Mouse (Mus musculus) forebrain, postnatal 0 days (tissue): ENCODE measurements around the gene Asz1. TPM values are rescaled to one million over a fixed set of nuclear protein-coding genes. Genes with fewer than 3 reads are reported as not detected.

Experiments
- ATAC-seq: fragments of 200-750 bp; cut with Nextera tagmentation; 2 replicates; pipeline ENCODE4 v1.8.0; 2017; ENCODE audit warnings: mild to moderate bottlenecking, moderate library complexity
- DNase-seq: peaks from one replicate; pipeline ENCODE4 v3.0.0-alpha.2; 2015
- H3K27ac ChIP-seq: fragments of 300-500 bp; sonication (generic); 2 replicates; pipeline ENCODE4 v1.5.1; 2014; ENCODE audit warnings: low read depth, mild to moderate bottlenecking, antibody characterized with exemption, low read length, moderate library complexity, mixed read lengths
- H3K27me3 ChIP-seq: fragments of 300-500 bp; sonication (generic); 2 replicates; pipeline ENCODE4 v1.6.1; 2014; ENCODE audit warnings: mild to moderate bottlenecking, low read length, mixed read lengths; ENCODE audit not compliant: insufficient read depth
- H3K36me3 ChIP-seq: fragments of 300-500 bp; sonication (generic); 2 replicates; pipeline ENCODE4 v1.6.1; 2014; ENCODE audit warnings: mild to moderate bottlenecking, moderate library complexity; ENCODE audit not compliant: insufficient read depth
- H3K4me1 ChIP-seq: fragments of 300-500 bp; sonication (generic); 2 replicates; pipeline ENCODE4 v1.6.1; 2014; ENCODE audit warnings: antibody characterized with exemption; ENCODE audit not compliant: insufficient read depth
- H3K4me2 ChIP-seq: fragments of 300-500 bp; sonication (generic); 2 replicates; pipeline ENCODE4 v1.6.1; 2014; ENCODE audit warnings: low read depth, mild to moderate bottlenecking, moderate library complexity
- H3K4me3 ChIP-seq: fragments of 300-500 bp; sonication (generic); 2 replicates; pipeline ENCODE4 v1.5.1; 2014; ENCODE audit warnings: low read depth, low read length, mixed read lengths
- H3K9ac ChIP-seq: fragments of 300-500 bp; sonication (generic); 2 replicates; pipeline ENCODE4 v1.6.1; 2014; ENCODE audit warnings: mild to moderate bottlenecking
- H3K9me3 ChIP-seq: fragments of 300-500 bp; sonication (generic); 2 replicates; pipeline ENCODE4 v1.6.1; 2016; ENCODE audit warnings: low read length
- CTCF ChIP-seq: sonication (generic); IDR thresholded peaks from 2 replicates; pipeline ENCODE4 v1.5.1; 2016; ENCODE audit warnings: antibody characterized with exemption, control low read depth, low read depth
- WGBS: fragments of 180-500 bp; shearing (Covaris S2); extraction: QIAGEN DNeasy Blood & Tissue Kit; methylation state at CpG from one replicate; pipeline ENCODE4 v1.1.7; 2014; 5-methylcytosine and 5-hydroxymethylcytosine counted together
- polyA plus RNA-seq: library from polyadenylated mRNA; unstranded; fragments of >200 nt; fragmentation: Nextera tagmentation; extraction: Ambion mirVana; gene quantifications from 2 replicates; pipeline ENCODE4 v1.2.1, GENCODE M21; 2015
- total RNA-seq: library from RNA; depleted of rRNA; stranded (reverse); fragments of >200 nt; gene quantifications from 2 replicates; pipeline ENCODE4 v1.2.3, GENCODE M21; 2014; rRNA removed

The Asz1 gene
- total RNA-seq = not detected in 2 replicates
- not detected in 2 replicates for polyA plus RNA-seq

DNA sequence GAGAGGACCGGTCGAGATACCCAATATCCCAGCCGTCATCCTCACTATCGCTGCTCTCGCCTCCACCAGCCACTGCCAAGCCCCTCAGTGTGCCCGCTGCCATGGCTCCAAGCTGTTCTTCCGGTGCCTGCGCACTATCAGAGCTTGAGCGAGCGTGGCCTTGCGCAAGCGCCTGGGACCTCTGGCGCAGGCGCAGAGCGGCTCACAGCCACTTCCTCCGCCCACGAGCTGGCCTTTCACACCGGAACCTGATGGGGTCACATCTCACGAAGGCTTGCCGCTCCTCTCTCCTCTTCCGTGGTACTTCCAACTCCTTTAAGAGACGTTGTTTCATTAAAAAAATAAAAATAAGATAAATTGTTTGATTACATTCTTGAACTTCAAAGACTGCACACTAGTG lies at the start of gene Asz1:
TSS of gene Asz1 (minus strand) at position 128 of the 400 bp plus-strand sequence.
- no peak within 1 kb of the TSS for H3K9ac ChIP-seq
- H3K27me3 ChIP-seq = no peaks in the 10 kb centered on the region
- no peak within 1 kb of the TSS for H3K4me3 ChIP-seq
- no peaks in the 10 kb centered on the region for H3K36me3 ChIP-seq
- H3K4me1 ChIP-seq = no peaks in the 10 kb centered on the region
- no peaks in the 10 kb centered on the region for H3K9me3 ChIP-seq
- H3K4me2 ChIP-seq = no peak within 1 kb of the TSS
- DNase-seq = no peak
- ATAC-seq = no peak
- 95% methylated on average over 22 of the region's 22 CpGs for WGBS
- no peak for TF ChIP-seq CTCF
- no peak within 1 kb of the TSS for H3K27ac ChIP-seq

DNA sequence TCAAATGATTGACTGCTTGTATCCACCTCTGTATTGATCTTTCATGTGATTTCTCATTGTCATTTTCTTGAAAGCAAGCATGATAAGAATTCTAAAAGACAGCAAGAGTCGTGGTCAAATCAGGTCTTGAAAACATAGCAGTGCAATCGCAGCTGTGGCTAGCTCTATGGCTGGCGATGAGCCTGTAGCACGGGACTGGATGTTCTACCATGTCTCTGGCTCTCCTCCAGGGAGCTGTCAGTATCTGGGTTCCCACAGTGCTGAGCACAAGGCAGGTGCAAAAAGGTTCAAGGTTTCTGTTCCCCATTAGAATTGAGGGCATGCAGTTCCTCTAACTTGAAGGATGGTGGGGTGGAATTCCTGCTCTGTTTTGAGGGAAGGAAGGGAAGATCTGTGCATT lies 44.2 kb upstream of the Asz1 start:
- no peaks in the 10 kb centered on the region for H3K27me3 ChIP-seq
- ATAC-seq = no peak
- H3K9me3 ChIP-seq = no peaks in the 10 kb centered on the region
- no peak overlapping the region for H3K4me3 ChIP-seq
- no peak for DNase-seq
- H3K4me2 ChIP-seq = no peak overlapping the region
- H3K4me1 ChIP-seq = no peaks in the 10 kb centered on the region
- 56% methylated on average over 4 of the region's 4 CpGs for WGBS
- H3K9ac ChIP-seq = no peak overlapping the region
- no peaks in the 10 kb centered on the region for H3K36me3 ChIP-seq
- no peak for TF ChIP-seq CTCF
- H3K27ac ChIP-seq = no peak overlapping the region

DNA sequence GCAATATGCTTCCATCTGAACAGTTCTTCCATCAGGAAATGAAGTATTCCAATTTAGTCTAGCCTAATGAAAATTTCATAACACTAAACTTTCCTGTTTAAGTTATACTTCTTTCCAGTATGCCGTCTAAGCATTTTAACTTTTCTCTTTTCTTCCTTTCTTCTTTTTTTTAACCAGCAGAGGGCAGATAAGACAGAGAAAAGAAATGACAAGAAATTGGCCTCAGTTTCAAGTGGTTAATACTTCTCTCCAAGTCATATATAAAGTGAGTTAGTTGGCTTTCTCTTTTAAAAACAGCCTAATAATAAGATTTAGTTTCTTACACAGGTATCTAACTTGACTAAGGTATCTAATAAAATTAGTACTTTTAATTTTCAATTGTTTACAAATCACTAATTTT lies 26.4 kb upstream of the Asz1 start:
- no peaks in the 10 kb centered on the region for H3K9me3 ChIP-seq
- peak; percentile 49 for TF ChIP-seq CTCF
- H3K4me1 ChIP-seq = no peaks in the 10 kb centered on the region
- ATAC-seq (no peak), DNase-seq (peak; percentile 5)
- no peak overlapping the region for H3K27ac ChIP-seq
- no peak overlapping the region for H3K9ac ChIP-seq
- H3K4me3 ChIP-seq = no peak overlapping the region
- WGBS = 41% methylated on average over 1 of the region's 1 CpGs
- H3K27me3 ChIP-seq = no peaks in the 10 kb centered on the region
- H3K36me3 ChIP-seq = no peaks in the 10 kb centered on the region
- H3K4me2 ChIP-seq = no peak overlapping the region

DNA sequence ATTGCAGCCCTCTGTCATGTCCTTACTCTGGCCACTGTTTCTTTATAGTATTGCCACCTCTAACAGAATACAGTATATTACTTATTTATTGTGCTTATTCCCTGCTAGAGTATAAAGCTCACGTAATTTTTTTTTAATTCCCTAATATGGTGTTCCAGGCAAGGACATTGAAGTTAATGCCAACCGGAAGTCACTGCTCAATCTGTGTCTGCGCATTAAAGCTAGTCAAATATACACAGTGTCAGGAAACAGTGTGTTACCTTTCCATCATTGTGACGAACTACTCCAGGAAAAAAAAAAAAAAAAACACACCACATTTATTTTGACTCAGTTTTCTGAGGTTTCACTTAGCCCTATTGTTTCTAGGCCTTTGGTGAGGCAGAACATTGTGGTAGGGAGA lies 19.2 kb upstream of the Asz1 start:
- Histone ChIP-seq H3K9me3 (no peaks in the 10 kb centered on the region), H3K4me2 (no peak overlapping the region), H3K36me3 (no peaks in the 10 kb centered on the region), H3K4me1 (no peaks in the 10 kb centered on the region), H3K27ac (no peak overlapping the region), H3K4me3 (no peak overlapping the region), H3K27me3 (no peaks in the 10 kb centered on the region), H3K9ac (no peak overlapping the region)
- 86% methylated on average over 4 of the region's 4 CpGs for WGBS
- ATAC-seq (no peak), DNase-seq (no peak)
- TF ChIP-seq CTCF = no peak

DNA sequence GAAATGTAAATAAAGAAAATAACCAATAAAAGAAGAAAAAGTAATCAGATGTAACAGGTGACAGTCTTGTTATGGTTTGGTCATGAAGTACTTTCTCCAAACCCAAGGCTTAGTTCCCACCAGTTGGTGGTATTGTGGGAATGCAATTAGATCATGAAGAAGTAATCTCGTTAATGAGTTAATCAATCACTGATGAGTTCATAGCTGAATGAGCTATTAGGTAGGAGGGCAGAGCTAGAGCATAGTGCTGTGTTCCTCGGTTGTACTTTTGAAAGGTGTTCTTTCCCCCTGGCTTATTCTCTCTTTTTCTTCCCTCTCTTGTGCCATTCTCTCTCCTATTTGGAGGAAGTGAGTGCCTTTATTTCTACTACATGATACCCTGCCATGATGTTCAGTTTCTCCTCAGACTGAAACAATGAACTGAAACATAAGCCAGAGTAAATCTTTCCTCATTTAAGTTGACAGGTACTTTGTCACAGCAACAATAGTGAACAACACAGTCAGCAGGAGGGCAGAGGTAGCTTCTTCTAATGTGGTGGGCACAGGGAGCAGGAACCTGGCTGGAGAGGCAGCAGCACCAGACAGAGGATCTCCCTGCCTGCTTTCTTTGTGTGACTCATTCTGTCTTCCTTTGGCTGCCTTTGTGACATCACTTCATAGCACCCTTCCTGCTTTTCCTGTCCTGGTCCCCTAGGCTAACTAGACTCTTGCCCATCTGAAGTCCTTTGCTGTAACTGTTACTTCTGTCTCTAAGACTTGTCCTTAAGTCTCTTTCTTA lies 18.5 kb upstream of the Asz1 start:
- Histone ChIP-seq H3K4me1 (no peaks in the 10 kb centered on the region), H3K9ac (no peak overlapping the region), H3K9me3 (no peaks in the 10 kb centered on the region), H3K27me3 (no peaks in the 10 kb centered on the region), H3K27ac (no peak overlapping the region), H3K36me3 (no peaks in the 10 kb centered on the region), H3K4me2 (no peak overlapping the region), H3K4me3 (no peak overlapping the region)
- no peak for ATAC-seq
- no peak for DNase-seq
- 42% methylated on average over 2 of the region's 2 CpGs for WGBS
- no peak for TF ChIP-seq CTCF

DNA sequence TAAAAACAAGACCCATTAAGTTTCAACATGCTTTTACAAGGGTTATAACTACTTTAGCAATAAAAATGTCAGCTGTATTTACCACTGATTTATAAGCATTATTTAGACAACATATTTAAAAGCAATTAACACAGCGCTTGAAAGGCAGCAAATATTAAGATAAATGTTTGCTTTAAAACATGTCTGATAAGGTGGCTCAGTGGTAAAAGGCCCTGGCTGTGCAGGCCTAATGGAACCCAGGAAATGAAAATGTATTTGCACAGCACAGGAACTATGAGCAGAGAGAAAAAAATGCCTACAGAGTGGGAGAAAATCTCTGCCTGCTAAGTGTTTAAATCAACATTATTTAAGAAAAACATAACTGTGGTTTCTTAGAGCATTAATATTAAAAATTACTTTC lies 12.0 kb downstream of the Asz1 start:
- no peak for ATAC-seq
- 100% methylated on average over 1 of the region's 1 CpGs for WGBS

DNA sequence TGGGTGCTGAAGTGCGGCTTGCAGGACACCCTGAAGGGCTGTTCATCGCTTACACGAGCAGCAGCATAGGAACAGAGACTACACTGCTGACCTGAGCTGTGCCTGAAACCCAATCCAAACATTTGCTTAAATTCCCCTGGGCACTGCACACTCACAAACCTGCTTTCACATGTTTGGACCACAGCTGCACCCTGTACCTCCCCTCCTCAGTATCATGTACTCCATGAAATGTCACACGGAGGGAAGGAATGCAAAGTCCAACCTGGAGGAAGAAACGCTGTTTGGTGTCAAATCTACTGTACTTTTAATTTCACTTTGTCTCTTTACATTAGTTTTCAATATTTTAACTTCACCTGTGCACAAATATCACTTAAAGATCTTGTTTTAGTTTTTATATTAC lies 19.8 kb downstream of the Asz1 start:
- Histone ChIP-seq H3K4me3 (no peak overlapping the region), H3K4me2 (no peak overlapping the region), H3K9ac (no peak overlapping the region), H3K4me1 (no peaks in the 10 kb centered on the region), H3K36me3 (no peaks in the 10 kb centered on the region), H3K9me3 (no peaks in the 10 kb centered on the region), H3K27me3 (no peaks in the 10 kb centered on the region), H3K27ac (no peak overlapping the region)
- no peak for TF ChIP-seq CTCF
- DNase-seq (no peak), ATAC-seq (no peak)
- WGBS = 88% methylated on average over 5 of the region's 5 CpGs

More for the DNA sequence above, 12.0 kb downstream of the Asz1 start:
- Histone ChIP-seq H3K4me2 (no peak overlapping the region), H3K27ac (no peak overlapping the region), H3K27me3 (no peaks in the 10 kb centered on the region), H3K9me3 (no peaks in the 10 kb centered on the region), H3K4me3 (no peak overlapping the region), H3K9ac (no peak overlapping the region), H3K36me3 (no peaks in the 10 kb centered on the region), H3K4me1 (no peaks in the 10 kb centered on the region)
- TF ChIP-seq CTCF = no peak
- no peak for DNase-seq
